Mouse (Mus musculus): ENCODE data around the gene Gm13276. TPM values are rescaled to one million over a fixed set of nuclear protein-coding genes. Genes with fewer than 3 reads are reported as not detected.
"Not testable (repeated sequence)": the region's sequence is repeated elsewhere in the genome, so short reads cannot be mapped to it uniquely, and the experiment has no call there.

Gene Gm13276
- polyA plus RNA-seq, 1 experiment from 2014 or later, result not detected

DNA sequence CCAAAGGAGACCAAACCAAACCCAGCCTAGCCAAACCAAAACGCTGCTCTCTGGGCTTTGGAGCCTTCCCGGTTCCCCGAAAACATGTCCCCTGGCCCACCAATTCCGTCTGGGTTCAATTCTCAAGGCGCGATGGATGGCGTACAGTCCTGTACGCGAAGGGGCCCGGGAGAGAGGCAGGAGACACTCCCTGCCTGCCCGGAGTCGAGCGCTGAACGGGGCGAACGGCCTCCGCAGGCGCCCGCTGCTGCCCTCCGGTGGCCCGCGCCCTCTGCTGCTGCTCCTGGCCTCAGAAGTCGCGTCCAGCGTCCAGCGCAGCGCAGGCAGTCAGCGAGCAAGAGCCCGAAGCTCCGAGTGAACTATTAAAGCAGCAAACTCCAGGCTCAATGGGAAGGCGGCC lies 3.2 kb upstream of the Gm13276 start:
- not testable (repeated sequence) for DNase-seq (ENCODE audit: low spot score)

GRCm38 (mm10) chr4:88788402-88788801 lies 2.9 kb downstream of the Gm13276 start, which contains the start of gene Gm13277:
Gene Gm13277, plus strand, starts transcription at chr4:88788632.
- DNase-seq (ENCODE audit: low spot score), result not testable (repeated sequence)

DNA sequence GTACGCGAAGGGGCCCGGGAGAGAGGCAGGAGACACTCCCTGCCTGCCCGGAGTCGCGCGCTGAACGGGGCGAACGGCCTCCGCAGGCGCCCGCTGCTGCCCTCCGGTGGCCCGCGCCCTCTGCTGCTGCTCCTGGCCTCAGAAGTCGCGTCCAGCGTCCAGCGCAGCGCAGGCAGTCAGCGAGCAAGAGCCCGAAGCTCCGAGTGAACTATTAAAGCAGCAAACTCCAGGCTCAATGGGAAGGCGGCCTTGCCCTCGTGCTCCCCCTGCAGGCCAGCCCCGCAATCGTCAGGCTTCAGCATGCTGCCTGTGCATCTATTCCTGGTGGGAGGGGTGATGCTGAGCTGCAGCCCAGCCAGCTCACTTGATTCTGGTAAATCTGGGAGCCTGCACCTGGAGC lies 5.7 kb downstream of the Gm13276 start, which contains the start of gene Gm13278:
Gm13278 (plus strand) TSS at position 301 of the 400 bp plus-strand sequence.
- not testable (repeated sequence) for DNase-seq (ENCODE audit: low spot score)

- DNase-seq (ENCODE audit: low spot score), result not testable (repeated sequence)
These were observed 8.6 kb downstream of the Gm13276 start, which contains the start of gene Gm13275 for GRCm38 (mm10) chr4:88793936-88794675. Gene Gm13275, plus strand, starts transcription at chr4:88794487.

GRCm38 (mm10) chr4:88797097-88797496 lies 11.6 kb downstream of the Gm13276 start, which contains the start of gene Gm13279:
Gene Gm13279, plus strand, starts transcription at chr4:88797397.
- DNase-seq (ENCODE audit: low spot score), result not testable (repeated sequence)

DNA sequence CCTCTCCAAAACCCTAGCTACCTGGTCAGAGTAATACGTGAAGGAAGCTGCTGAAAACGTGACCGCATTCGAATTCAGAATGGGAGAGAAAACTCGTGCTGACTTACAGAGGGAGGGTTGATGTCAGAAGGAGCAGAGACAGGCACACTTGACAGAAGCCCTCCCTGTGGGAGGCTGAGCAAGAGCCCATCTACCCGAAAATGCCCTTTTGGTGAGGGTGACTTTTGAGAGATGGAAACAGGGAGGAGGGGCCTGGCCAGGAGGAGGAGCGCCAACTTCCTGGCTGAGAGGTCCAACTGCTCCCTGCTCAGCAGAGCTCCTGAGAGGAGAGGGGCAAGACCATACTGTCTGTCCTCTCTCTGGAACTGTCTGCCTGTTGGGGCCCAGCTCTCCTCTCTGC lies 13.9 kb downstream of the Gm13276 start, which contains the start of gene Gm13285:
Gm13285 (plus strand) TSS at position 301 of the 400 bp plus-strand sequence.
- not testable (repeated sequence) for DNase-seq (ENCODE audit: low spot score)

DNA sequence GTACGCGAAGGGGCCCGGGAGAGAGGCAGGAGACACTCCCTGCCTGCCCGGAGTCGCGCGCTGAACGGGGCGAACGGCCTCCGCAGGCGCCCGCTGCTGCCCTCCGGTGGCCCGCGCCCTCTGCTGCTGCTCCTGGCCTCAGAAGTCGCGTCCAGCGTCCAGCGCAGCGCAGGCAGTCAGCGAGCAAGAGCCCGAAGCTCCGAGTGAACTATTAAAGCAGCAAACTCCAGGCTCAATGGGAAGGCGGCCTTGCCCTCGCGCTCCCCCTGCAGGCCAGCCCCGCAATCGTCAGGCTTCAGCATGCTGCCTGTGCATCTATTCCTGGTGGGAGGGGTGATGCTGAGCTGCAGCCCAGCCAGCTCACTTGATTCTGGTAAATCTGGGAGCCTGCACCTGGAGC lies 17.4 kb downstream of the Gm13276 start, which contains the start of gene Gm13287:
Gm13287 (plus strand) TSS at position 301 of the 400 bp plus-strand sequence.
- DNase-seq (ENCODE audit: low spot score), result not testable (repeated sequence)

DNA sequence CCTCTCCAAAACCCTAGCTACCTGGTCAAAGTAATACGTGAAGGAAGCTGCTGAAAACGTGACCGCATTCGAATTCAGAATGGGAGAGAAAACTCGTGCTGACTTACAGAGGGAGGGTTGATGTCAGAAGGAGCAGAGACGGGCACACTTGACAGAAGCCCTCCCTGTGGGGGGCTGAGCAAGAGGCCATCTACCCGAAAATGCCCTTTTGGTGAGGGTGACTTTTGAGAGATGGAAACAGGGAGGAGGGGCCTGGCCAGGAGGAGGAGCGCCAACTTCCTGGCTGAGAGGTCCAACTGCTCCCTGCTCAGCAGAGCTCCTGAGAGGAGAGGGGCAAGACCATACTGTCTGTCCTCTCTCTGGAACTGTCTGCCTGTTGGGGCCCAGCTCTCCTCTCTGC lies 19.7 kb downstream of the Gm13276 start, which contains the start of gene Gm13288:
Gm13288 (plus strand) TSS at position 301 of the 400 bp plus-strand sequence.
- DNase-seq (ENCODE audit: low spot score), result not testable (repeated sequence)

DNA sequence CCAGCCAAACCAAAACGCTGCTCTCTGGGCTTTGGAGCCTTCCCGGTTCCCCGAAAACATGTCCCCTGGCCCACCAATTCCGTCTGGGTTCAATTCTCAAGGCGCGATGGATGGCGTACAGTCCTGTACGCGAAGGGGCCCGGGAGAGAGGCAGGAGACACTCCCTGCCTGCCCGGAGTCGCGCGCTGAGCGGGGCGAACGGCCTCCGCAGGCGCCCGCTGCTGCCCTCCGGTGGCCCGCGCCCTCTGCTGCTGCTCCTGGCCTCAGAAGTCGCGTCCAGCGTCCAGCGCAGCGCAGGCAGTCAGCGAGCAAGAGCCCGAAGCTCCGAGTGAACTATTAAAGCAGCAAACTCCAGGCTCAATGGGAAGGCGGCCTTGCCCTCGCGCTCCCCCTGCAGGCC lies 20.3 kb downstream of the Gm13276 start:
- not testable (repeated sequence) for DNase-seq (ENCODE audit: low spot score)

- no peak for DNase-seq (ENCODE audit: low spot score)
These were observed 30.4 kb downstream of the Gm13276 start, which contains the start of gene Ifna7 for GRCm38 (mm10) chr4:88815928-88816327. Gene Ifna7, plus strand, starts transcription at chr4:88816228.

- no peak for DNase-seq (ENCODE audit: low spot score)
These were observed 34.1 kb downstream of the Gm13276 start, which contains the start of gene Ifna11 for GRCm38 (mm10) chr4:88819659-88820058. Gene Ifna11, plus strand, starts transcription at chr4:88819959.

- DNase-seq (ENCODE audit: low spot score), result peak; percentile 29
These were observed 37.5 kb downstream of the Gm13276 start for GRCm38 (mm10) chr4:88822995-88823394.

DNA sequence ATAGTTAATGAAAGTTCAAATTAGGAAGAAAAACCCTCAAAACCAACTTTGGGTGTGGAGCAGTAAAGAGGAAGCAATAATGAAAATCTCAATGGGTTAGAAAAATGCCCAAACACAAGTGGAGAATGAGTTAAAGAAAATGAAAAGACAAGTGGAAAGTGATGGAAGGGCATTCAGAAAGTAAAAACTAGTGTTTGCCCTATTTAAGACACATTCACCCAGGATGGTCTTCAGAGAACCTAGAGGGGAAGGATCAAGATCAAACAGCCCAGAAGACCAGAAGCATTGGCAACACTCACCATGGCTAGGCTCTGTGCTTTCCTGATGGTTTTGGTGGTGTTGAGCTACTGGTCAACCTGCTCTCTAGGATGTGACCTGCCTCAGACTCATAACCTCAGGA lies 41.6 kb downstream of the Gm13276 start, which contains the start of gene Ifna6:
Ifna6 (plus strand) TSS at position 301 of the 400 bp plus-strand sequence.
- not testable (repeated sequence) for DNase-seq (ENCODE audit: low spot score)

DNA sequence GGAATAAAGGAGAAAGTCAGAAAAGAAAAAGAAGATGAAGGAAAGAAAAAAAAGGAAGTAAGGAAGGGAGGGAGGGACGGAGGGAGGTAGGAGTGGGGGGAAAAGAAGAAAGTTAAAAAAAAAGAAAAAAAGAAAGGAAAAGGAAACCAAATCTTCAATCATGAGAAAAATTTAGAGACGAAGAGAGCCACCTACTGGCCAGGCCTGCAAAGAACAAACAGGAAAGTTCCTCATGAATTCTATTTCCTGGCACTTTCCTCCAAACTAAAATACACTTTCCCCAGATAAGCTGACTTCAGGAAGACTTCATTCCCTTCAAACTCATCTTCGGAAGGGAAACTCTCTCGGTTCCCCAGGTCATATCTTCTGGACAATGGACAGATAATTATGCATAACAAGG lies 45.0 kb downstream of the Gm13276 start:
- peak; percentile 45 for DNase-seq (ENCODE audit: low spot score)

DNA sequence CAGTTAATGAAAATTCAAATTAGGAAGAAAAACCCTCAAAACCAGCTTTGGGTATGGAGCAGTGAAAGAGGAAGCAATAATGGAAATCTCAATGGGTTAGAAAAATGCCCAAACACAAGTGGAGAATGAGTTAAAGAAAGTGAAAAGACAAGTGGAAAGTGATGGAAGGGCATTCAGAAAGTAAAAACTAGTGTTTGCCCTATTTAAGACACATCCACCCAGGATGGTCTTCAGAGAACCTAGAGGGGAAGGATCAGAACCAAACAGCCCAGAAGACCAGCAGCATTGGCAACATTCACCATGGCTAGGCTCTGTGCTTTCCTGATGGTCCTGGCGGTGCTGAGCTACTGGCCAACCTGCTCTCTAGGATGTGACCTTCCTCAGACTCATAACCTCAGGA lies 49.7 kb downstream of the Gm13276 start, which contains the start of gene Ifna5:
Ifna5 (plus strand) TSS at position 301 of the 400 bp plus-strand sequence.
- not testable (repeated sequence) for DNase-seq (ENCODE audit: low spot score)

Other genes starting within 250 kb of the Gm13276 start
- gene Ifna15, start 227.5 kb upstream of the Gm13276 start, polyA plus RNA-seq (2015; fragmentation: Nextera tagmentation; extraction: Ambion mirVana), result not detected in 2 replicates
- gene Ifna14, start 213.9 kb upstream of the Gm13276 start, polyA plus RNA-seq (2015; fragmentation: Nextera tagmentation; extraction: Ambion mirVana), result not detected in 2 replicates
- gene Ifna9, start 193.3 kb upstream of the Gm13276 start, polyA plus RNA-seq (2015; fragmentation: Nextera tagmentation; extraction: Ambion mirVana), result 0.24 TPM in 1 of 2 replicates, not detected in the other
- not detected in 2 replicates for gene Ifna12, start 182.3 kb upstream of the Gm13276 start, polyA plus RNA-seq (2015; fragmentation: Nextera tagmentation; extraction: Ambion mirVana)
- not detected in 2 replicates for gene C87499, start 151.3 kb upstream of the Gm13276 start, polyA plus RNA-seq (2015; fragmentation: Nextera tagmentation; extraction: Ambion mirVana)
- not detected in 2 replicates for gene Ifna13, start 141.2 kb upstream of the Gm13276 start, polyA plus RNA-seq (2015; fragmentation: Nextera tagmentation; extraction: Ambion mirVana)
- not detected in 2 replicates for gene Ifna16, start 108.8 kb upstream of the Gm13276 start, polyA plus RNA-seq (2015; fragmentation: Nextera tagmentation; extraction: Ambion mirVana)
- gene Ifna2, start 101.8 kb upstream of the Gm13276 start, polyA plus RNA-seq (2015; fragmentation: Nextera tagmentation; extraction: Ambion mirVana), result not detected in 2 replicates
- not detected in 2 replicates for gene Ifnab, start 94.3 kb upstream of the Gm13276 start, polyA plus RNA-seq (2015; fragmentation: Nextera tagmentation; extraction: Ambion mirVana)
- gene Gm26566, start 63.9 kb upstream of the Gm13276 start, polyA plus RNA-seq (2015; fragmentation: Nextera tagmentation; extraction: Ambion mirVana), result 0.63 and 0.85 TPM in 2 replicates
- 55.8 and 59.5 TPM in 2 replicates for gene Klhl9, start 63.2 kb upstream of the Gm13276 start, polyA plus RNA-seq (2015; fragmentation: Nextera tagmentation; extraction: Ambion mirVana)
- gene Gm13271, start 30.8 kb upstream of the Gm13276 start, polyA plus RNA-seq (2015; fragmentation: Nextera tagmentation; extraction: Ambion mirVana), result not detected in 2 replicates
- gene Gm13283, start 25.6 kb upstream of the Gm13276 start, polyA plus RNA-seq (2015; fragmentation: Nextera tagmentation; extraction: Ambion mirVana), result 0.33 and 0.37 TPM in 2 replicates
- gene Gm13290, start 11.9 kb upstream of the Gm13276 start, polyA plus RNA-seq (2015; fragmentation: Nextera tagmentation; extraction: Ambion mirVana), result 0.18 and 0.36 TPM in 2 replicates
- gene Gm13289, start 8.8 kb upstream of the Gm13276 start, polyA plus RNA-seq (2015; fragmentation: Nextera tagmentation; extraction: Ambion mirVana), result not detected in 2 replicates
- not detected in 2 replicates for gene Gm13272, start 5.9 kb upstream of the Gm13276 start, polyA plus RNA-seq (2015; fragmentation: Nextera tagmentation; extraction: Ambion mirVana)
- gene Ifnz, start 3.6 kb upstream of the Gm13276 start, polyA plus RNA-seq (2015; fragmentation: Nextera tagmentation; extraction: Ambion mirVana), result 0.23 and 0.31 TPM in 2 replicates
- gene Gm13277, start 2.9 kb downstream of the Gm13276 start, polyA plus RNA-seq (2015; fragmentation: Nextera tagmentation; extraction: Ambion mirVana), result not detected in 2 replicates
- not detected in 2 replicates for gene Gm13278, start 5.8 kb downstream of the Gm13276 start, polyA plus RNA-seq (2015; fragmentation: Nextera tagmentation; extraction: Ambion mirVana)
- not detected in 2 replicates for gene Gm13275, start 8.8 kb downstream of the Gm13276 start, polyA plus RNA-seq (2015; fragmentation: Nextera tagmentation; extraction: Ambion mirVana)
- gene Gm13279, start 11.7 kb downstream of the Gm13276 start, polyA plus RNA-seq (2015; fragmentation: Nextera tagmentation; extraction: Ambion mirVana), result not detected in 2 replicates
- gene Gm13285, start 14.0 kb downstream of the Gm13276 start, polyA plus RNA-seq (2015; fragmentation: Nextera tagmentation; extraction: Ambion mirVana), result 0.64 and 1.4 TPM in 2 replicates
- not detected in 2 replicates for gene Gm13287, start 17.5 kb downstream of the Gm13276 start, polyA plus RNA-seq (2015; fragmentation: Nextera tagmentation; extraction: Ambion mirVana)
- gene Gm13288, start 19.8 kb downstream of the Gm13276 start, polyA plus RNA-seq (2015; fragmentation: Nextera tagmentation; extraction: Ambion mirVana), result not detected in 2 replicates
- not detected in 2 replicates for gene Ifna7, start 30.5 kb downstream of the Gm13276 start, polyA plus RNA-seq (2015; fragmentation: Nextera tagmentation; extraction: Ambion mirVana)
- not detected in 2 replicates for gene Ifna11, start 34.2 kb downstream of the Gm13276 start, polyA plus RNA-seq (2015; fragmentation: Nextera tagmentation; extraction: Ambion mirVana)
- not detected in 2 replicates for gene Ifna6, start 41.7 kb downstream of the Gm13276 start, polyA plus RNA-seq (2015; fragmentation: Nextera tagmentation; extraction: Ambion mirVana)
- not detected in 2 replicates for gene Ifna5, start 49.8 kb downstream of the Gm13276 start, polyA plus RNA-seq (2015; fragmentation: Nextera tagmentation; extraction: Ambion mirVana)
- gene Ifna4, start 56.2 kb downstream of the Gm13276 start, polyA plus RNA-seq (2015; fragmentation: Nextera tagmentation; extraction: Ambion mirVana), result not detected in 2 replicates
- not detected in 2 replicates for gene Ifna1, start 64.4 kb downstream of the Gm13276 start, polyA plus RNA-seq (2015; fragmentation: Nextera tagmentation; extraction: Ambion mirVana)
- gene Ifne, start 94.5 kb downstream of the Gm13276 start, polyA plus RNA-seq (2015; fragmentation: Nextera tagmentation; extraction: Ambion mirVana), result not detected in 2 replicates

All from thymus, postnatal 0 days (tissue).